Mouse (Mus musculus): ENCODE measurements around the gene Cdk17.

GRCm38 (mm10) chr10:93274277-93274696 is 113.6 kb downstream of the Cdk17 start:
- TF ChIP-seq CTCF (conservative IDR thresholded peaks at IDR 0.05; ENCODE audit: insufficient read depth, insufficient read length, low read depth, low read length) = no peak
- no peak for TF ChIP-seq POLR2A (IDR thresholded peaks at IDR 0.05; ENCODE audit: low read depth, low read length)

All from kidney, adult 2 months (tissue).